Mouse (Mus musculus): ENCODE measurements at regions not wholly inside any gene's neighbourhood (a gene's known extent, or its start where the extent isn't known, plus 50 kb on each side); places are given as distances from the start of the nearest gene placed in this dataset.

DNA sequence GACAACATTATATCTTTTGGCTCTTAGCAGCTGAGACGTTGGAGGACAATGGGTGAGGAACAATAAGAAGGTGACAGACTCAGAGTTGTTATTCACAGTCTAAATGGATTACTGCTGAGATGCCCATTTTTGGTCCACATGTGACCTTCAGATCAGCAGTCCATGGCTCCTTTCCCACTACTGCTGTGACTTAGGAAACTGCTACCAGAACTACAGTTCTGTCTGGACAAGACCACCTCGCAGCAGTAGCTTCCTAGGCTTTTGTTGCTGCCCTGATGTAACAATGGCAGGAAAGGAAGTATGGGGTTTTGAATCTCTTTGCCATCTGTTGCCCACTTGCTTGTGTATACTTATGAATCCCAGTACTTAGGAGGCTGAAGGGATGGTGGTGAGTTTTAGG lies 135.6 kb upstream of the Pls3 start:
- DNase-seq = no peak

DNA sequence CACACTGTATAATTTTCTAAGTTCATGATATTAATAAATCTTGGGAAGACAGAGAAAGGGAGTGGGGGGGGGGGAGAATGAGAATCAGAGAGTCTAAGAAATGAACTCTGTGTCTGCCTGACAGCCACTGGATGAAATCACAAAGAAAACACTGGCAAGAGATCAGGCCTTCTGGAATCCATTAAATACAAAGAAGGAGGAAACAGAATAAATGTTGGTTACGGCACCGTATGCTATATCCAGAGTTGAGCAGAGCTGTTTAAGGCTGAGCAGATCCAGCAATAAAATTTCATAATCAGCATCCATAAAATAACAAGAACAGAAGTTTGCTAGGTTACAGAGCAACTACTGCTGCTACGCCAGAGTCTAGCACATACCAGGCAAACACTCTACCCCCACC lies 103.6 kb upstream of the Pls3 start:
- no peak for DNase-seq

DNA sequence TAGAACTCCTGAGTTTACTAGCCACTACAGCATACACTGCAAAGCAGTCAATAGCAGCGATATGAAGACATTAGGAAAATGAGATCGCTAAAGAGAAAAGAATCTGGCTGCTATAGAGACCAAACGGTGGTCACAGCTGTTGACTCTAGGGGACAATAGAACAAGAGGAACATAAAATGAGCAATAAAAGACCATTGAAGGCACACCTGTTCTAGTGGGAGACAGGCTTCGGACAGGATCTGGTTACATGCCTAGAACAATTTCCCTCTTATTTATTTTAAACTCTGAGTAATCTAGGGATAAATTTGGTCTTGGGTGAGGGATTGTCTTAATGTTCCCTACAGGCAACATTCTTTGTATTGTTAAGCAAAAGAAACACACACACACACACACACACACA lies 99.7 kb upstream of the Pls3 start:
- DNase-seq = no peak

DNA sequence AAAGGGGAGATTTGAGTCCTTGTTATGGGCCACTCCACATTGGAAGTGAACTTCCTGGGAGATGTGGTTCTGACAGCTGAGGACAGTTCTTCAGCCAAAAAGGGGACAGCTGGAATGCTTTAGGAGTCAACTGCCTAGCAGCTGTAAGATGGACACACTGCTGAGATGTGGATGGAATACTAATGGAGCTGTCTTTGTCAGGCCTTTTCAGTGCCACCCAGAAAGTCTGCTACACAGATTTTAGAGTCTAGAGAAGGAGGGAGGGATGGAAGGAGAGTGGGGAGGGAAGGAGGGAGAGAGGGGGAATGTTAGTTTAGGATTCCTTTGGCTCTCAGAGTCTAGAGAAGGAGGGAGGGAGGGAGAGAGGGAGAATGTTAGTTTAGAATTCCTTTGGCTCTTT lies 74.7 kb upstream of the Pls3 start:
- DNase-seq = peak in 1 of 2 experiments; percentile 4

DNA sequence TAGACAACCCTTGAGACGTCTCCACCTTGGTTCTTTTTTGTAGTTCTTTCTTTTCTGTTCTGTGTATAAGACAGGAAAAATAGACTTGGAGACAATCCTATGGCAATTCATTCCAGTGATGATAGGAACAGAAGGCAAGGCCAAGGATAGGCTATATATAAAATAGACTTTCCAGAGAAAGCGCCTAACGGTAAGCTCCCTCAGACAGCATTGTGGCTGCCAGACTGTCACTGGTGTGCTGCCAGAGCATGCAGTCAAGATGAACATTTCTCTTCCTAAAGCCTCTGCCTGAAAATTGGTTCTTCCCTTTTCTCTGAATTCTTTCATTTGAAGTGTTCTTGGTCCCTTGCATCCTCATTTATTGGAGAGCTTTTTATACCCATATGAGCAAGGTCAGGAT lies 53.9 kb upstream of the Pls3 start:
- DNase-seq = no peak
